Mouse (Mus musculus) forebrain, postnatal 0 days (tissue): ENCODE results near the gene Llph. TPM values are rescaled to one million over a fixed set of nuclear protein-coding genes. Genes with fewer than 3 reads are reported as not detected.

Experiments
- ATAC-seq: fragments of 200-750 bp; cut with Nextera tagmentation; 2 replicates; pipeline ENCODE4 v1.8.0; 2017; ENCODE audit warnings: mild to moderate bottlenecking, moderate library complexity
- DNase-seq: peaks from one replicate; pipeline ENCODE4 v3.0.0-alpha.2; 2015
- H3K27ac ChIP-seq: fragments of 300-500 bp; sonication (generic); 2 replicates; pipeline ENCODE4 v1.5.1; 2014; ENCODE audit warnings: low read depth, mild to moderate bottlenecking, antibody characterized with exemption, low read length, moderate library complexity, mixed read lengths
- H3K27me3 ChIP-seq: fragments of 300-500 bp; sonication (generic); 2 replicates; pipeline ENCODE4 v1.6.1; 2014; ENCODE audit warnings: mild to moderate bottlenecking, low read length, mixed read lengths; ENCODE audit not compliant: insufficient read depth
- H3K36me3 ChIP-seq: fragments of 300-500 bp; sonication (generic); 2 replicates; pipeline ENCODE4 v1.6.1; 2014; ENCODE audit warnings: mild to moderate bottlenecking, moderate library complexity; ENCODE audit not compliant: insufficient read depth
- H3K4me1 ChIP-seq: fragments of 300-500 bp; sonication (generic); 2 replicates; pipeline ENCODE4 v1.6.1; 2014; ENCODE audit warnings: antibody characterized with exemption; ENCODE audit not compliant: insufficient read depth
- H3K4me2 ChIP-seq: fragments of 300-500 bp; sonication (generic); 2 replicates; pipeline ENCODE4 v1.6.1; 2014; ENCODE audit warnings: low read depth, mild to moderate bottlenecking, moderate library complexity
- H3K4me3 ChIP-seq: fragments of 300-500 bp; sonication (generic); 2 replicates; pipeline ENCODE4 v1.5.1; 2014; ENCODE audit warnings: low read depth, low read length, mixed read lengths
- H3K9ac ChIP-seq: fragments of 300-500 bp; sonication (generic); 2 replicates; pipeline ENCODE4 v1.6.1; 2014; ENCODE audit warnings: mild to moderate bottlenecking
- H3K9me3 ChIP-seq: fragments of 300-500 bp; sonication (generic); 2 replicates; pipeline ENCODE4 v1.6.1; 2016; ENCODE audit warnings: low read length
- CTCF ChIP-seq: sonication (generic); IDR thresholded peaks from 2 replicates; pipeline ENCODE4 v1.5.1; 2016; ENCODE audit warnings: antibody characterized with exemption, control low read depth, low read depth
- WGBS: fragments of 180-500 bp; shearing (Covaris S2); extraction: QIAGEN DNeasy Blood & Tissue Kit; methylation state at CpG from one replicate; pipeline ENCODE4 v1.1.7; 2014; 5-methylcytosine and 5-hydroxymethylcytosine counted together
- polyA plus RNA-seq: library from polyadenylated mRNA; unstranded; fragments of >200 nt; fragmentation: Nextera tagmentation; extraction: Ambion mirVana; gene quantifications from 2 replicates; pipeline ENCODE4 v1.2.1, GENCODE M21; 2015
- total RNA-seq: library from RNA; depleted of rRNA; stranded (reverse); fragments of >200 nt; gene quantifications from 2 replicates; pipeline ENCODE4 v1.2.3, GENCODE M21; 2014; rRNA removed

Gene Llph
- total and polyA plus RNA-seq, 2 experiments from 2014 or later: 22.1 to 42.1 TPM

- Histone ChIP-seq H3K4me3 (no peak overlapping the region), H3K9me3 (no peaks in the 10 kb centered on the region), H3K4me1 (no peaks in the 10 kb centered on the region), H3K4me2 (no peak overlapping the region), H3K36me3 (no peaks in the 10 kb centered on the region), H3K27ac (no peak overlapping the region), H3K9ac (no peak overlapping the region), H3K27me3 (no peaks in the 10 kb centered on the region)
- WGBS: 77% methylated on average over 12 of the region's 12 CpGs
- no peak for DNase-seq
- ATAC-seq: no peak
- no peak for TF ChIP-seq CTCF
These were observed 52.7 kb downstream of the Llph start for GRCm38 (mm10) chr10:120279482-120280128.

DNA sequence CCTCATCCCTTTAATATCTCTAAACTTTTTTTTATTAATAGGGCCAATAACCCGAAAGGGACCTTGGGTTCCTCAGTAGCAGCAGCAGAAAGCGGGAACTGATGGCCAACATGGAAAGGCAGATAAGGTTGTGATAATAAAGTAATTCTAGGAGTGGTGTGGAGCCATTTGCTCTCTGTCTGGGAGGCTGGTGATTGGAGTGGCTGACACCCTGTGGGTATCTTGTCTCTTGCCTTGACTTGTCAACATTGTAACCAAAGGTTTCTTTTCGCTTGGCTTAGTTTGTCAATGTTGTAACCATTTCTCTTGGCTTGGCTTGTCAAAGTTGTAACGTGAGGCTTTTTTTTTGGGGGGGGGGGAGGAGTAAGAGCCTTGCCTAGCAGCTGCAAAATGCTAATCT lies 53.5 kb downstream of the Llph start:
- Histone ChIP-seq H3K36me3 (no peaks in the 10 kb centered on the region), H3K4me1 (no peaks in the 10 kb centered on the region), H3K27me3 (no peaks in the 10 kb centered on the region), H3K4me3 (no peak overlapping the region), H3K9me3 (no peaks in the 10 kb centered on the region), H3K4me2 (no peak overlapping the region), H3K9ac (no peak overlapping the region), H3K27ac (no peak overlapping the region)
- DNase-seq: no peak
- TF ChIP-seq CTCF: no peak
- no peak for ATAC-seq
- 79% methylated on average over 4 of the region's 4 CpGs for WGBS

DNA sequence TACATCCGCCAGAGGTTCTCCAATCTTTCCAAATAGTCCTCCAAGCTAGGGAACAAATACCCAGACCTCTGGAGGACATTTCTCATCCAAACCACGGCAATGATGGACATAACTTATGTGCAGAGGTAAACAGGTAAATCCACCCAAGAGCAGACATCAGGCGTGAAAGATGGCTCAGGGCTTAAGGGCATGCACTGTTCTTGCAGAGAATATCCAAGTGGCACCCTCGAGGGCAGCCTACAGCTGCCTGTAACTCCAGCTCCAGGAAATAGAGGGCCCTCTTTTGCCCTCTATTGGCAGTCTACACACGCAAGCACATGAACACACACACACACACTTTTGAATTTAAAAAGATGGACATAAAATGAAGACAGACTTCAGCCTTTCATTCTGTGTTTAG lies 54.8 kb downstream of the Llph start:
- H3K4me2 ChIP-seq: no peak overlapping the region
- no peak overlapping the region for H3K4me3 ChIP-seq
- 88% methylated on average over 5 of the region's 5 CpGs for WGBS
- no peaks in the 10 kb centered on the region for H3K27me3 ChIP-seq
- ATAC-seq (no peak), DNase-seq (no peak)
- no peak for TF ChIP-seq CTCF
- H3K9ac ChIP-seq: no peak overlapping the region
- H3K36me3 ChIP-seq: no peaks in the 10 kb centered on the region
- no peaks in the 10 kb centered on the region for H3K9me3 ChIP-seq
- H3K4me1 ChIP-seq: no peaks in the 10 kb centered on the region
- no peak overlapping the region for H3K27ac ChIP-seq

Other genes starting within 250 kb of the Llph start
- gene Helb, start 114.1 kb upstream of the Llph start, total RNA-seq: 3.4 and 3.9 TPM in 2 replicates
- gene Helb, start 114.1 kb upstream of the Llph start, polyA plus RNA-seq: 1.4 and 2.1 TPM in 2 replicates
- 32.2 and 40.4 TPM in 2 replicates for gene Tmbim4, start 25.5 kb upstream of the Llph start, total RNA-seq
- 100 and 115 TPM in 2 replicates for gene Tmbim4, start 25.5 kb upstream of the Llph start, polyA plus RNA-seq
- 0.08 and 0.33 TPM in 2 replicates for gene Irak3, start 24.9 kb upstream of the Llph start, total RNA-seq
- 0.13 and 0.28 TPM in 2 replicates for gene Irak3, start 24.9 kb upstream of the Llph start, polyA plus RNA-seq
- gene Hmga2, start 249.4 kb downstream of the Llph start, total RNA-seq: 0.15 and 0.52 TPM in 2 replicates
- 0.13 and 0.24 TPM in 2 replicates for gene Hmga2, start 249.4 kb downstream of the Llph start, polyA plus RNA-seq